Mouse (Mus musculus) brain, embryonic 14.5 days (tissue): ENCODE results near the gene Ophn1.

Experiments used
- CTCF ChIP-seq: fragments of 200-500 bp; IDR thresholded peaks from 2 replicates; pipeline ENCODE4 v1.5.1; 2012; ENCODE audit warnings: inconsistent platforms, mild to moderate bottlenecking, moderate library complexity, borderline replicate concordance; ENCODE audit not compliant: insufficient read depth, insufficient read length; ENCODE audit errors: extremely low read depth
- POLR2A ChIP-seq: fragments of 200-500 bp; IDR thresholded peaks from 2 replicates; pipeline ENCODE4 v1.6.1; 2012; ENCODE audit warnings: mild to moderate bottlenecking, inconsistent platforms, borderline replicate concordance; ENCODE audit not compliant: poor library complexity, insufficient read depth, insufficient read length, severe bottlenecking; ENCODE audit errors: extremely low read depth

DNA sequence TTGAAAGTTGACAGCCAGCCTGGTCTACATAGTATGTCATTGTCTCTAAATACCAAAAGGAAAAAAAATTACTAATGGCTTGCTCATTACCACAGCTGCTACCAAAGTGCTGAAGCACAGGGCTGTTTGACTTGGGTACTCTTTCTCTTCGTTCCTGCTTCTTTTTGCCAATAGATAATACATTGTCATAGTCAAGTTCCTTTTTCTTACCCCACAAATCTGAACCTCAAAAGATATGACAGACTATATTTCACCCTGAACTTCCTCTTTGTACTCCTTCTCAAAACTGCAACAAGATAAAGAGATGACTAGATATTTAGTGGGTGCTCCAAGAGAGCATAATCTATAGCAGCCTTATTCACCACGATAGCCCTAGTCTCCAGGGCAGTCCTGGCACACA, 9.7 kb downstream of the Ophn1 start:
- no peak for TF ChIP-seq CTCF
- TF ChIP-seq POLR2A: no peak
